ENCODE assay signal across 8 mouse cellular contexts in the genomic region with DNA sequence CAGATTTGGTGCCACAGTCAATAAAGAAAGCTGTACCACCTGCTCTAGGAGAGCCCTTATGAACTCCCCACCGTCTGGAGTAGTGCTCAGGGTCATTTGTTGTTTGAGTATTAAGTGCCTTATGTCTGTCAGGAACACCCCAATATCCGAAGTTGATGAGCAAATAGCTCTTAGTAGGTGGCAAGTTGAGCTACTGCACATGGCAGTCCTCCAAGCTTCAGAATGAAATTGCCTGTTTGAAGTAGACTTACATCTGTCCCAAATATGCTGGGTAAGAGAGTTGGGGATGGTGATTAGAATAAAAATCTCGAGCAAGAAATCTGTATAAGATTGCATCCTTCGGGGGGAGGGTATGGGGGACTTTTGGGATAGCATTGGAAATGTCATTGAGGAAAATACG. TPM values are rescaled to one million over a fixed set of nuclear protein-coding genes. Genes with fewer than 3 reads are reported as not detected.
A peak's percentile ranks its signal among the peaks of the same experiment; 100 is the strongest.
DNase-seq lines count a peak whose midpoint lies in the region; ATAC-seq lines count a peak whose summit lies in the region.

No protein-coding gene starts in this region.

- H3K36me3 ChIP-seq in kidney, embryonic 16.5 days (ENCODE audit: insufficient read depth, low read length) = peaks cover 21% of the 10 kb centered on the region
- peaks cover 22% of the 10 kb centered on the region for H3K36me3 ChIP-seq in heart, embryonic 15.5 days
- peaks cover 15% of the 10 kb centered on the region for H3K36me3 ChIP-seq in midbrain, embryonic 11.5 days (ENCODE audit: control insufficient read depth, insufficient read depth, low read length)

- 0 out of 2 replicates have a peak overlapping the region, but pooled peaks have one; percentile 5 for H3K4me3 ChIP-seq in kidney, embryonic 16.5 days (ENCODE audit: low read length)
- H3K4me3 ChIP-seq in heart, embryonic 15.5 days = peak overlapping the region; percentile 52; the same call in 1 of the 2 replicates
- H3K4me3 ChIP-seq in midbrain, embryonic 11.5 days (ENCODE audit: low read depth, low read length) = 0 out of 2 replicates have a peak overlapping the region, but pooled peaks have one; percentile 37

- peaks cover 11% of the 10 kb centered on the region for H3K4me1 ChIP-seq in kidney, embryonic 16.5 days (ENCODE audit: insufficient read depth, low read length)
- H3K4me1 ChIP-seq in heart, embryonic 15.5 days (replicated peaks) = peaks cover 17% of the 10 kb centered on the region
- peaks cover 8% of the 10 kb centered on the region for H3K4me1 ChIP-seq in midbrain, embryonic 11.5 days (ENCODE audit: control insufficient read depth, insufficient read depth, low read length)

- DNase-seq in kidney, postnatal 14 days = no peak
- peak; percentile 21 for DNase-seq in c-Kit-positive CD71-positive TER-119-negative erythroid progenitor cells, embryonic 14.5 days (ENCODE audit: low read depth)
- peak; percentile 90 for DNase-seq in midbrain, embryonic 11.5 days (ENCODE audit: low spot score, missing footprints)
- no peak for DNase-seq in urinary bladder, adult 18-20 months (ENCODE audit: low spot score in 2 of 2)
- DNase-seq in adrenal gland, adult 18-20 months (ENCODE audit: low spot score in 2 of 2) = no peak
- no peak for DNase-seq in right cerebral cortex, postnatal 4 days

- H3K27me3 ChIP-seq in kidney, embryonic 16.5 days (ENCODE audit: insufficient read depth, low read length) = no peaks in the 10 kb centered on the region
- H3K27me3 ChIP-seq in heart, embryonic 15.5 days = no peaks in the 10 kb centered on the region
- H3K27me3 ChIP-seq in midbrain, embryonic 11.5 days (ENCODE audit: control insufficient read depth, insufficient read depth, low read length) = no peaks in the 10 kb centered on the region

- H3K4me2 ChIP-seq in kidney, embryonic 16.5 days (replicated peaks; ENCODE audit: low read depth, low read length) = peak overlapping the region; percentile 74
- H3K4me2 ChIP-seq in heart, embryonic 15.5 days = peak overlapping the region; percentile 41
- H3K4me2 ChIP-seq in midbrain, embryonic 11.5 days = peak overlapping the region; percentile 74

- H3K9ac ChIP-seq in kidney, embryonic 16.5 days (replicated peaks; ENCODE audit: low read length) = no peak overlapping the region
- no peak overlapping the region for H3K9ac ChIP-seq in heart, embryonic 15.5 days
- peak overlapping the region; percentile 3; the same call in 1 of the 2 replicates for H3K9ac ChIP-seq in midbrain, embryonic 11.5 days (ENCODE audit: low read length)

- no peaks in the 10 kb centered on the region for H3K9me3 ChIP-seq in kidney, embryonic 16.5 days (ENCODE audit: low read length)
- H3K9me3 ChIP-seq in heart, embryonic 15.5 days (replicated peaks) = no peaks in the 10 kb centered on the region
- no peaks in the 10 kb centered on the region for H3K9me3 ChIP-seq in midbrain, embryonic 11.5 days (ENCODE audit: control insufficient read depth, low read length)

- 16% methylated on average over 5 of the region's 5 CpGs for WGBS in kidney, embryonic 16.5 days
- WGBS in heart, embryonic 15.5 days = 22% methylated on average over 5 of the region's 5 CpGs
- WGBS in midbrain, embryonic 11.5 days = 21% methylated on average over 5 of the region's 5 CpGs

- ATAC-seq in kidney, embryonic 16.5 days (ENCODE audit: low FRiP score, low TSS enrichment) = no peak
- no peak for ATAC-seq in heart, embryonic 15.5 days (replicated peaks; ENCODE audit: insufficient number of reproducible peaks, insufficient read depth, low FRiP score, low read depth)
- ATAC-seq in midbrain, embryonic 11.5 days (ENCODE audit: low FRiP score) = no peak

- H3K27ac ChIP-seq in kidney, embryonic 16.5 days (ENCODE audit: low read length) = peak overlapping the region; percentile 70
- H3K27ac ChIP-seq in heart, embryonic 15.5 days = peak overlapping the region; percentile 90
- H3K27ac ChIP-seq in midbrain, embryonic 11.5 days (ENCODE audit: low read depth, low read length) = peak overlapping the region; percentile 56; the same call in 1 of the 2 replicates

RNA-seq across cellular contexts. Expression of gene Wdr5, which starts 24.4 kb away (rescaled TPM):
- polyA plus RNA-seq in kidney, embryonic 16.5 days (2015; fragmentation: Nextera tagmentation; extraction: Ambion mirVana) = 67.3 and 70.5 TPM in 2 replicates
- 26.7 and 34.0 TPM in 2 replicates for polyA plus RNA-seq in heart, embryonic 15.5 days (2015; fragmentation: Nextera tagmentation; extraction: Ambion mirVana)
- polyA plus RNA-seq in midbrain, embryonic 11.5 days (2014; fragmentation: Nextera tagmentation; extraction: Ambion mirVana) = 63.5 and 69.1 TPM in 2 replicates
- 10 to 100 TPM; 29.6 to 33.1 TPM for total RNA-seq in adrenal gland, adult 18-20 months (2021)

RNA-seq across cellular contexts. Expression of gene Brd3, which starts 31.9 kb away (rescaled TPM):
- 103 and 117 TPM in 2 replicates for polyA plus RNA-seq in kidney, embryonic 16.5 days (2015; fragmentation: Nextera tagmentation; extraction: Ambion mirVana)
- polyA plus RNA-seq in heart, embryonic 15.5 days (2015; fragmentation: Nextera tagmentation; extraction: Ambion mirVana) = 52.9 and 65.0 TPM in 2 replicates
- 168 and 189 TPM in 2 replicates for polyA plus RNA-seq in midbrain, embryonic 11.5 days (2014; fragmentation: Nextera tagmentation; extraction: Ambion mirVana)
- 10 to 100 TPM; 42.0 to 73.4 TPM for total RNA-seq in adrenal gland, adult 18-20 months (2021)

Comparison
In these comparisons a context has a peak if more than half of its experiments do, and no peak if none do; other contexts are left out.
1. DNase-seq: peak in c-Kit-positive CD71-positive TER-119-negative erythroid progenitor cells, embryonic 14.5 days (single experiment) and midbrain, embryonic 11.5 days (single experiment); none in kidney, postnatal 14 days (single experiment), urinary bladder, adult 18-20 months (0 of 2), adrenal gland, adult 18-20 months (0 of 2) and right cerebral cortex, postnatal 4 days (single experiment).
2. Peak in every context shown above with its lines, with median percentiles within 50 percentile points of each other: H3K27ac ChIP-seq, H3K4me2 ChIP-seq and H3K4me3 ChIP-seq.